Mouse (Mus musculus): ENCODE results near the gene Shank2.

Shank2 gene

DNA sequence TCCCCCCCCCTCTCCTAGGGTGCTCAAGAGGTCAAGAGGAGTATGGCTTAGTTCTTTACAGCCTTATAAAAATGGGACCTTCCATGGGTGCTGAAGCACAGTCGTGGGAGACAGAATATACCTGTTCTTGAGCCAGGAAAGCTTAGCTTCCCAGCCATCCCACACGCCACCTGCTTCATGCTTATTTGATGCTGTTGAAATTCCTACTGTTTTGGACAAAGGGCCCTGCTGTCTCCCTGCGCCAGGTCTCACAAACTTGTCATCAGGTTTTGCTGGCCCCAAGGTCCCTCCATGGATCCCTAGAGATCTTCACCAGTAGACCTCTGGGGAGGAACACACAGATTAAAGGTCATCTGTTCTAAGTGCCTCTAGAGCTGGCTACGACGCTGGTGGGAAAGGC is 204.5 kb downstream of the Shank2 start:
- intact Hi-C loops (cut with DNase I) = loop anchor here (5.0 kb wide), 1 partner anchor 109 kb away; no protein-coding TSS in a partner anchor

DNA sequence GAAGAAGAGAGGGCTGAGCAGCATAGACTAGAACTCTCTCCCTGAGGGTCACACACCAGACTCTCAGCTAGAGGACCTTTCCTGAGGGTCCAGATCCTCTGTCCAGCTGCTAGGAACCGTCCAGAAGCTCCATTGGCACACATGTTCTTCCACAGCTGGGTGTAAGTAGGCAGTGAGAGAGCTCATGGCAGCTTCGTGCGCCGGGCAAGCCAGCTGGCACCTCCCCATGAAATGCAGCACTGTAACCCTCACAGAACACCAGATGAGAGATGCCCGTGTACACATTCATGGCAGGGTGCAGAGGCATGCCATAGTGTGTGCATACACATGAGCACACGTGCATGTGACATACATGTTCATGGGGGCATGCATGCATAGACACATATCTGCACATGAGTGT is 205.4 kb downstream of the Shank2 start:
- intact Hi-C loops (cut with DNase I) = loop anchor here (5.0 kb wide), 1 partner anchor 110 kb away; no protein-coding TSS in a partner anchor

DNA sequence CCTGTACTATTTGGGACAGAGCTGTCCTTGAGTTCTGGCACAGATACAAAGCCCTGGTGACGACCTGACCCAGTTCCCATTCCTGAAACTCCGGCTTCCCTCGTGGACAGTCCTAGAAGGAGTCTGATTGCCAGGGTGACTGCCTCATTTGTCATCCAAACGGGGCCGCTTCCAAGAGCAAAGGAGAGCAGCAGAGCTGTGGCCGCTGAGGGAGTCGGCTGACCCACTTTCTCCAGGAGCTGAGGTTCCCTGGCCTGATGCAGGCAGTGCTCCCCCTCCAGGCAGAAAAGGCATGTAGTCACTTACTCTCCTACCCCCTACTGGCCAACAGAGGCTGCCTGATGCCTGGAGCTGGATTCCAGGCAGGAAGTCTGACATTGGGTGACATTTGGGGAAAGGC is 206.1 kb downstream of the Shank2 start:
- intact Hi-C loops (cut with DNase I) = loop anchor here (5.0 kb wide), 1 partner anchor 111 kb away; no protein-coding TSS in a partner anchor

DNA sequence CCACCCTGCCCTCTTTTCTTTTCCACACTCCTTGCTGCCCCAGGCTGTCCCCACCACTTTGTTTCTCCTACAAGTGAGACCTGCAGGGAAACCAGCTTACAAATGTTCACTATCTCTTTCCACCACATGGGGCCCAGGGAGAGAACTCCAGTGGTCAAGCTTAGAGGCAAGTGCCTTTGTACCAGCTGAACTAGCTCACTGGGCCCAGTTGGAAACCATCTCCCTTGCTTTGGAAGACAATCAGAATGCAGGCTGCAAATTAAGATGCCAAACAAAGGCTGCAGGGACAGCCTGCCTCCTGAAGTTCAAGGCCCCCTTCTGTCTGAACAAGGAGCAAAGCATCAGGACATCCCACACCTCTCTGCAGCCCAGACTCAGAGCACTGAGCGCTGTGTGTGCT is 206.9 kb downstream of the Shank2 start:
- intact Hi-C loops (cut with DNase I) = loop anchor here (5.0 kb wide), 1 partner anchor 111 kb away; no protein-coding TSS in a partner anchor

DNA sequence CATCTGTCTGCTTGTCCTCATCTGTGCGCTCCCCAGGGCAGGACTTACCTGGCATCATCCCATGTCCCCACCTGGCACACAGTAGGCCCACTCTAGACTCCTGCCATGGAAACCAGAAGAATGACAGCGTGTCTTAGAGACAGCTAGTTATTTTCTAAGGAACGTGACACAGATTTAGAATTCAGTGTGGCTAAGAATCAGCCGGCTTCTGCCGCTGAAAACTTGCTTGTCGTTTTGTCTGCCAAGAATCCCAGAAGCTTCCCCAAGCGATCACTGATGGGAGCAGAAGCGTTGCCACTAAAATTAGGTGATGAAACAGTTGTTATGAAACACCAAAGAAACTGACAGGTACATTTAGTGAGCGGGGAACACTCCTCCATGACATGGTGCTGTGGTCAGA is 208.8 kb downstream of the Shank2 start:
- intact Hi-C loops (cut with DNase I) = no loop called here

DNA sequence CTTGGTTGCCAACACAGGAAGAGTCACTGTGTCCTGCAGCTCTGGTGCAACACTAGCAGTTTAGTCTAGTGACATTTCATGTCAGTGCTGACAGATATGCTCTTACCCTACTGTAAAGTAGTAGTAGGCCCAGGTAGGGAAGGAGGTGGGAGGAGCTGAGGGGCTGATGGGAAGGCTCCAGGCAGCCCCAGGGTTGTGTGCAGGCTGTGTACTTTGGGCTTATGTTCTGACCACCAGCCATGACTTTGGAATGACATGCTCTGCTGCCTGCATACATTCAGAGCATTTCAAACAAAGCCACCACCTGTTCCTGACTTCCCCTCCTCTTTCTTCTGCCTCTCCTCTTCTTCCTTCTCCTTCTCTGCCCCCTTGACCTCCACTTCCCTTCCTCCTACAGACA is 211.0 kb downstream of the Shank2 start:
- intact Hi-C loops (cut with DNase I) = no loop called here

DNA sequence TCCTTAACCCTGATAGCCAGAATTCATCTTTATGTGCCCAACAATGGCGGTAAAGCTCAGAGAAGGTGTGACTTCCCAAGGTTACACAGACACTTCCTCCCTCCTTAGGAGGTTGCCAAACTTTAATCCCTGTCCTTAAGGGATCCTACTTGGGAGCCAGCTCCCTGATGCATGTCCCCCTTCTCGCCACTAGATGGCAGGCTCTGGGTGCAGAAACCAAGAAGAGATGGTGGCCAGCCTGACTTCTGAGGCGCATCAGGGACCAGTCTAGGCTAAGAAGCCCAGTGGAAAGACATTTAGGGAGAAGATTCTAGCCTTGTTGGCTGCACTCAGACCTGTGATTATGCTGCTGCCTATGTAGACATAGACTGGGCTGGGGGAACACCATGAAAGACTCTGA is 215.5 kb downstream of the Shank2 start:
- intact Hi-C loops (cut with DNase I) = loop anchor here (1.0 kb wide), 1 partner anchor 209 kb away; no protein-coding TSS in a partner anchor

DNA sequence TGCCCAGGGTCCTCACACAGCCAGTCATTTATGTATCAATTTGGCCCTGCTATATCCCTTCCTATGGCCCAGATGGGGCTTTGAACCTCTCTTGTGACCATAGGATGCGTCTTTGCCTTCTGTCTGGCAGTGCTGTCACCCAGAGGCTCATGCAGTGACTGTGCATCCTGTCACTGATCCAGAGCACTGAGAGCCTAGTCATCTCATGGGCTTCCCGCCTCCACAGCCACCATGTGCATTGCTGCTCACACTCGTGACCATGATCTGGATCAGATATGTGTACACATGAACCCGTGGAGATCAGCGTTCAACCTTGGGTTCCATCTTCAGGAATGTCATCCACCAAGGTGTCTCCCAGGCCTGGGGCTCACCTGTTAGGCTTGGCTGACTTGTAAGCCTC is 227.0 kb downstream of the Shank2 start:
- intact Hi-C loops (cut with DNase I) = no loop called here

DNA sequence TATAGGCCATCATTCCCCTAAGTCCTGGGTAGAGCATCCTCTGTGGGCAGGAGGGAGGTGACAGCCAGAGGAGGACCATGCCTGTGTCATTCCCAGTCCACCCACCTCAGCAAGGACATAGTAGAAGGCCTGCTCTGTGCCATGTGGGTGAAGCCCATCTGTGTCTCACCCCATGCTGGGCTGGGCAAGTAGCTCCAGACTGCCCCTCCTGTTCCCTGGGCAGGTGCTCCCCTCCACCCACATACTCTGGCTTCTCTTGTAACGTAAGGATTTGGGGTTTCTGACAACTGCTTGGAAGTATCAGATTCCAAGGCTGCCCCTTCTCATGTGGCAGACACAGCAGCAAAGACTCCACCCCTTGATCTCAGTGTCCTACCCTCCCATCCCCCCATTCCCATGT is 227.7 kb downstream of the Shank2 start:
- intact Hi-C loops (cut with DNase I) = no loop called here

DNA sequence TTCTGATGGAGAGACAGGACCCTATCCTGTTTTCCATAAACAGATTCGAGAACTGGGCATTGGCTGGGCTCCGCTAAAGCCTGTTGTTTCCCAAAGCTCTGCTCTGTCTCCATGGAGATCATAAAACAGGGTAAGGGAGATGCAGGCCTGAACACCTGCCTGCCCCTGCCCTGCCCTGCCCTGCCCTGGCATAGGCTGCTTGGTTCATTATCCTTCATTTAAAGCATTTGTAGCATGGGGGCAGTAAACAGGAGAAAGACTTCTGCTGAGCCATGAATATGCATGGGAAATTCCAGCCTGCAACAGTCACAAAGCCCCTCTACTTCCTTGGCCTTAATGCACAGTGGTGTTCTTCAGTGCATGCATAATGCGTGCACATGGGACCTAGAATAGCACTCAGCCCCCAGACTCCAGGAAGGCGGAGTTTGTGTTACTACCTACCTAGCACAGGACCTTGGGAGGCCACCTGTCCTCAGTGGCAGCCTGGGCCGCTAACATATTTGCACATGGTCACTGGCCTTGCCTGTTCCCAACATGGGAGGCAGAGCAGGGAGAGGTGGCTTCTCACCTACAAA is 230.5 kb downstream of the Shank2 start:
- intact Hi-C loops (cut with DNase I) = no loop called here

DNA sequence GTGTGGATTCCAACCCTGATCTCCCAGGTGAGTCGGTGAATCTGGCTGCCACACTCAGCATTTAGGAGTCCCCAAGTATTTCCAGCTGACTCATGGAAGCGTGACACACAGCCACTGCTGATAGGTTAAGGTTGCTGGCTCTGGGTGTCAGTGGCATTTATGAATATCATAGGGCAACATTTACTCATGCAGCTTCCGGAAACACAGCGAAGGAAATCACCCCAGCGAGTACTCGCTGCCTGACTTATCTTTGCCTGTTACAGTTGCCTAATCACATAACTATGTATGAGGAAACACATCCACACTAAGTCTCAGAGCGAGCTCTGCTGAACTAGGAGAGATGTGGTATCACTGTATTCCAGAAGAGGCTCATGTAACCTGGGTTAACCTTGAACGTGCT is 231.8 kb downstream of the Shank2 start:
- intact Hi-C loops (cut with DNase I) = no loop called here

DNA sequence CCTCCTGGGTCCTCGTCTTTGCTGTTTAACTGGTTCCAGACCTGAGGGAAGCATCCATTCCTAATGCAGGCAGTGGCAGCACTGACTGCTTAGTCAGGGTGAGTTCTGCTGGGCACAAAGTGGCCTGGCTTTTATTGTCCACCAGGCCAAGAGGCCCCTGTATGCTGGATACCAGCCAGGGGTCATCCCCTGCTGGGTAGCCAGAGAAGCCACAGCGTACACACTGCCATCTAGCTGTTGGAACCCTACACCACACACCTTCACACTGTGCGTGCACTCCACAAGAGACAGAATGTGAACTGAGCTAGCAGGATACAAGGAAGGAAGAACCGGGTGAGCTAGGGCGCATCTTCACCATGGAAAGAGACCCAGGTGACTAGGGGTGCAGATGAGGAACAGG is 233.1 kb downstream of the Shank2 start:
- intact Hi-C loops (cut with DNase I) = no loop called here

DNA sequence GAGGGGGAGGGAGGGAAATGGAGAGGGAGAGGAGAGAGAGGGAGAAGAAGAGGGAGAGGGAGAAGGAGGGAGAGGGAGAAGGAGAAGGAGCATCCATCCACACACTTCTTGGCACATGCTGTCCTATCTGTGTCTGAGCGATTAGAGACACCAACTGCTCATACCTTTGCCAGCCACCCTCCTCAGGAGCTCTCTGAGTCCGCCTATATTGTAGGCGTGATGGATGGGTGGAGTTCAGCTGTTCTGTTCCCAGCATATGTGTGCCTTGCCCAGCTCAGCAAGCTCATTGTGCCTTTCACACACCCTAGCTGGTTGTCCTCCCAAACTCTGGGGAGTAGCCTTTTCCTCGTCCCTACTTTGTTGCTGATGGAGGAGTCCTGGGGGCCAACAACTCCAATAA is 233.8 kb downstream of the Shank2 start:
- intact Hi-C loops (cut with DNase I) = no loop called here

DNA sequence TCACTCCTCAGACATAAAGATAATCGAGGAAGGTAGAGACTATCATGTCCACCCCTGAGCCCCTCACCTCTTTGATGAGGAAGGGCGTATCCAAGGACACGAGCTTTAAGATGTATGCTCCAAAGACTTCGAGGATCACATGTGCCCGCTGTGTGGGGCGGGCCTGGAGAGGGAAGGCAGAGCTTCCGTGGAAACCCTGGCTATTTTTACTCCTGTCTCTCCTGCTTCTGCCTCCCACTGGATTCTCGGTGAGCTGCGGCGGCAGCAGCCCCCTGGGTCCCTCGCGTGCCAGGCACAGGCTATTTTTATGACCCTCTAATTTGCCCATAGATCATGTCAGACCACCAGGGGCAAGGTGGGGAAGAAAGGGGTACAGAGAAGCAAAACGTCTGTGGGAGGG is 235.1 kb downstream of the Shank2 start:
- intact Hi-C loops (cut with DNase I) = no loop called here

DNA sequence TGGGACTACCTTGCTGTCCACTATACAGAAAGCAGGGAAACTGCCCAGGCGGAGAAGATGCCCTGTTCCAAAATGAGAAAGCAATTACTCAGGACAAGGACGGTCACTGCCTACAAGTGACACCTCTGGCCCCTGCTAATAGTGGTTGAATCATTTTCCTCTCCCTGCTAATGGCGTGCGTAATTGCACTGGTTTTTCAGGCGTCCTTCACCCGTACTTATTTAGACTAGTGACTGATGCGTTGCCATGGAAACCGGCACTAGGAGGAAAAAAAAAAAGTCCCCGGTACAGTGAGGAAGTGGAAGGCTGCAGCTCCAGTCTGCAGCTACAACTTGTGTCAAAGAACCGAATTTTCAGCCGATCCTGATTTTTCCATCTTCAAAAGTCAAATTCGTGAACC is 236.7 kb downstream of the Shank2 start:
- intact Hi-C loops (cut with DNase I) = no loop called here

DNA sequence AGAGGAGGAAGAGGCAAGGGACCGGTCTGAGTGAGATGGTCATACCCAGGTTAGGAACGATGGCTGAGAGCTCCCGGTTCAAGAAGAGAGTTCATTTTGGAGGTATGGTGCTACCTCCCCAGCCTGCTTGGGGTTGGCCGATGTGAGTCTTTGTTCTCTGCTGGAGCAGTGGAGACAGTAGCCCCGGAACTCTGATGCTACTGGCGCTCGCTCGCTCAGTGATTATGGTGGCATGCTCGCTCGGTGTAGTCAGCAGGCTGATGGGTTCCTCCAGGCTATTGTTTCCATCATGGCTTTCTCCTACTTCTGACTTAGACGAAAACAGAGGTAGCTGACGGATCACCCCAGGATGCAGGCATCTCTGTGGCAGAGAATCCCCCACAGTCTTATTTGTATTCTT is 237.3 kb downstream of the Shank2 start:
- intact Hi-C loops (cut with DNase I) = no loop called here

DNA sequence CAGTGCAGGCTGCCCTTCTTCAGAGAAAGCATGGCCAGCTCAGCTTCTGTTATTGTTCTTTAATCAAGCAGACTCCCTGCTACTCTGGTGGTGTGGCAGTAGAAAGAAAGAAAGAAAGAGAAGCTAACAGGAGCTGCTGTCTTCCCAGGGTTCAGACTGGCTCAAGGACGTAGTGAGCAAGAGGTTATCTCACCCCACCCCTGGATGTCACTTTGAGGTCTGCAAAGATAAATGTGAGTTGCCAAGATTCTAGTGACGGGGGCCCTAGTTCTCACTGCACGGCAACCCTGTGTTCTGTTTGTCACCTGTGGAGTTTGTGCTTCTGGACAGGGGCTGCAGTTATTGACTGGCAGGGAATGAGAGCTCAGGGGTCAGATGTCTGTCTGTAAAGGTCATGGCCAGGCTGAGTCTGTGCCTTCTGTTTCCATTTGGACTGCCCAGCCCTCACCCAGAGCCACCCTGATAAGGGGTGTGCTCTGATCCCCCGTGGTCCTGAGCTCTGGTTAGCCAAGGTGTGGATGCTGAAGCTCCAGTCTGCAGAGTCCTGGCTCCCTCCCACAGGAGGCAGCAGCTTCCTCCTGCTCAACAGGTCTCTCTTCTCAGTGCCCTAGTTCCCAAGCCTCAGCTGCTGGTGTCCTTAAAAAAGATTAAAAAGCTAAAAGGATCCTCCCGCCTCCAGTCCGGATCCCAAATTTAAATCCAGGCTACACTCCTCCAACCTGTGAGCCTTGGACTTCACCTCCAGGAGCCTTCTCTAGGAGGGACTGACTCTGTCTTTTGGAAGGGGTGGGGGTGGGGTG is 238.0 kb downstream of the Shank2 start:
- intact Hi-C loops (cut with DNase I) = no loop called here

DNA sequence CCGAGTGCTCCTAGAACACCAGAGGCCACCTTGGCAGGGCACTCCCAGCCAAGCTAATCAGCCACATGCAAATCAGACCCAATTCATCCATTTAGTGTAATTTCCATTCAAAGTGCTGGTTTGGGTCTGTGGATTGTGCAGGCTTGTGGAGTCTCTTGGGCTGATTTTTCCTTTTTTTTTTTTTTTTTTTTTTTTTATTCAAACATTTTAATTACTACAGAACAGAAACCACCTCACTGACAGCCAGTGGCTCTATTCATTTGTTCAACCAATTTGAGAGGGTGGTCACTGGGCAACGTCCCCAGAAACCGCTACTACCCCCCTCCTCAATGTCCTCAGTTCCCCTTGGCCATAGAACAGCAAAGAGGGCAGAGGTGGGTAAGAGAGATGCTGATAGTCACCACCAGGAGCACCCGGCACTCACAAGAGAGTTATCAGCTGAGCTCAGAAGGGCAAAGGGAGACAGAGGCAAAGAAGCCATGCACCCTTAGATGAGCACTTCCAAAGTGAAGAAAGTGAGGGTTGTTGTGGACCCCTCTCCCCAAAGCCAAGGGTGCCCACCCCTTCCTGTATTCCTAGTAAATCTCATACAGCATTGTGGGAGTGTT is 239.1 kb downstream of the Shank2 start:
- intact Hi-C loops (cut with DNase I) = no loop called here

DNA sequence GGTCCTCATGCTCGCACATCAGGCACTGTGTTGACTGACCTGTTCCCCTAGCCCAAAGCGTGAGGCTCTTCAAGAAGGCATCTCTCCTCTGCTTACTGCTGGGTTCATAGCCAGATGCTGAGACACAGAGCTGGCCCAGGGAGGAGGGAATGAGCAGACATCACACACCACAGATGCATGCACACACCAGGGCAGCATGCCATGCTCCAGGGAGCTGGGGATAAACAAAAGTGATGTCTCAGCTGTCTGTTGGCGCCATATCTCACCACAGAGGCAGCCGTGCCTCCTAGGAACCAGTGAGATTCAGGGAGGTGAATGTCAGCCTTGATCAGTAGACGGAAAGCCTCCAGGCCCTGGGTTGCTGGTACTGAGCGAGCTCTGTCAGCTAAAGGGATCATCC is 242.5 kb downstream of the Shank2 start:
- intact Hi-C loops (cut with DNase I) = no loop called here

DNA sequence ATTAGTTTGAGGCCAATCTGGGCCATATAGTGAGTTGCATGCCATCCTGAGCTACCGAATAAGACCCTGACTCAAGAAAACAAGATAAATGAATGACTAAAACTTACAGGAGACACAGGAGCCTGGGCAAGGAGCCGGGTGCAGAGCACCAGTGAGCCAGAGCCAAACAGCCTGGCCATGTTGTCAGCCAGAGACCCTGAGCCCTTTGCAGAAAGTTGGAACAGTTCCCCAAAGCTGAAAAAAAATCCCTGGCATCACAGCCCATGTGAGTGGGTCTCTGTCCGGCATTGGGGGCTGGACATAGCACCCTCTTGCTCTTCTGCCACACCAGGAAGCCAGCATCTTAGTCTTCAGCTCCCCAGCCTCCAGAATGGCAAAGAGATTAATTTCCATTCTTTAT is 244.5 kb downstream of the Shank2 start:
- intact Hi-C loops (cut with DNase I) = no loop called here

DNA sequence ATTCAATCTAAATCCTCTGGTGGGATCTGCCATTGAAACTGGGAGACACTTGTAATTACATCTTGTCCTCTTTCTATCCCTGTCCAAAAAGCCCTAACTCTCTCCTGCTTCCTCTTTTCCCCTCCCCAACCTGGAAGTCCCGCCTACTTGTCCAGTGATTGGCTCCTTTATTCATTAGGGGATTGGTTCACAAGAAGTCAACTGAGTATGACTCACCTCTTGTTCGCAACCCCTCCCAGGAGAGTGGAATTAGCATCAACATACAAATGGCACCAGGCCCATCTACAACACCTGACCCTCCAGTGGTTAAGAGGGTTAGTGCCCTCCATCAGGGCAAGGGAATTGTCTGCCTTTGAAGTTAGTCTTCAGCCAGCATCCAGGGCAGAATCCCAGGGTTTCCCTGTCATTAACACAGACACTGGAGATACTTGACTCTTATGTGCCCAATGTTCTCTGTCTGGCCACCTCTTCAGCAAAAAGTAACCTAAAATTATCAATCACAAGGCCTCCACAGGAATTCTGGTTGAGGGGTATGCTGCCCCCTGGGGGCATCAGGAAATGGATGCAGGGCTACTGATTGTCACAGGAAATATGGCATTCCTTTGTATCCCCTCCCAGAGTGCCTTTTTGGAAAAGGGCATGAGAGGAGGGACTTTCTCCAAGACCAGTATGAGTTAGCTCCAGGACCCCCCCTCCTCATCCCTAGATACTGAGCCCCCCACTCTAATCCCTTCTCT is 247.1 kb downstream of the Shank2 start:
- intact Hi-C loops (cut with DNase I) = no loop called here

DNA sequence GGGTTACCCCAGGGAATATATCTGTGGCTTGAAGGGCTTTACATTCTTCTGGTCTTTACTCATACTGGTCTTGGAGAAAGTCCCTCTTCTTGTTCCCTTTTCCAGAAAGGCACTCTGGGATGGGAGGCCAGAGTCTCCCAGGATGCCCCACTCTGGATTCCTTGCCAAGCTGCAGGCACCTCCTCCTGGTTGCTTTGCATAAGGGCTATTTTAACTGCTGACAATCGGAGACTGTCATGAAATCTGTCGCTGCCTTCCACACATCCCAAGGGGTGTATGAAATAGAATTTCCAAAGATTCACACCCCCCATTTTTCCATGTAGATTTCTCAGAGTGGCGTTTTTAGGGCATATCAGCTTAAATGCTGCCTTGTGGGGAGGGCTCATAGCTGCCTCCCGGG is 249.1 kb downstream of the Shank2 start:
- intact Hi-C loops (cut with DNase I) = no loop called here
